Mouse (Mus musculus): ENCODE results near the gene Ergic1.

- TF ChIP-seq CTCF (IDR thresholded peaks at IDR 0.05; ENCODE audit: borderline replicate concordance, control insufficient read depth, extremely low read depth, insufficient read depth, low read length, poor library complexity) (no peak), POLR2A (IDR thresholded peaks at IDR 0.05; ENCODE audit: control insufficient read depth, extremely low read depth, insufficient read depth, low read length, poor library complexity) (no peak)
These were observed 82.2 kb downstream of the Ergic1 start for GRCm38 (mm10) chr17:26643456-26643855.

Measured in thymus, adult 2 months (tissue).